Mouse (Mus musculus) forebrain, embryonic 15.5 days (tissue): ENCODE measurements around the gene Ggct. TPM values are rescaled to one million over a fixed set of nuclear protein-coding genes. Genes with fewer than 3 reads are reported as not detected.
A peak's percentile ranks its signal among the peaks of the same experiment; 100 is the strongest.

Experiments used
- ATAC-seq: fragments of 200-750 bp; cut with Nextera tagmentation; replicated peaks from 2 replicates; pipeline ENCODE4 v1.8.0; 2017; ENCODE audit warnings: mild to moderate bottlenecking, moderate TSS enrichment, moderate library complexity
- H3K27ac ChIP-seq: fragments of 300-500 bp; sonication (generic); replicated peaks from 2 replicates; pipeline ENCODE4 v1.5.1; 2015; ENCODE audit warnings: mild to moderate bottlenecking, inconsistent platforms
- H3K27me3 ChIP-seq: fragments of 300-500 bp; sonication (generic); 2 replicates; pipeline ENCODE4 v1.6.1; 2015; ENCODE audit warnings: inconsistent platforms
- H3K36me3 ChIP-seq: fragments of 300-500 bp; sonication (generic); 2 replicates; pipeline ENCODE4 v1.6.1; 2015; ENCODE audit warnings: mild to moderate bottlenecking, inconsistent platforms
- H3K4me1 ChIP-seq: fragments of 300-500 bp; sonication (generic); 2 replicates; pipeline ENCODE4 v1.6.1; 2015; ENCODE audit warnings: inconsistent platforms
- H3K4me2 ChIP-seq: fragments of 300-500 bp; sonication (generic); replicated peaks from 2 replicates; pipeline ENCODE4 v1.6.1; 2015; ENCODE audit warnings: mild to moderate bottlenecking, inconsistent platforms
- H3K4me3 ChIP-seq: fragments of 300-500 bp; sonication (generic); 2 replicates; pipeline ENCODE4 v1.5.1; 2015; ENCODE audit warnings: mild to moderate bottlenecking, inconsistent platforms
- H3K9ac ChIP-seq: fragments of 300-500 bp; sonication (generic); replicated peaks from 2 replicates; pipeline ENCODE4 v1.6.1; 2015; ENCODE audit warnings: mild to moderate bottlenecking, inconsistent platforms
- H3K9me3 ChIP-seq: fragments of 300-500 bp; sonication (generic); 2 replicates; pipeline ENCODE4 v1.6.1; 2016; ENCODE audit warnings: inconsistent platforms
- WGBS: fragments of 180-500 bp; shearing (Covaris S2); methylation state at CpG from one replicate; pipeline ENCODE4 v1.1.7; 2015; ENCODE audit warnings: mixed read lengths; 5-methylcytosine and 5-hydroxymethylcytosine counted together
- polyA plus RNA-seq: library from polyadenylated mRNA; unstranded; fragments of >200 nt; fragmentation: Nextera tagmentation; extraction: Ambion mirVana; gene quantifications from 2 replicates; pipeline ENCODE4 v1.2.1, GENCODE M21; 2015

The Ggct gene
- polyA plus RNA-seq = 13.3 and 15.5 TPM in 2 replicates

DNA sequence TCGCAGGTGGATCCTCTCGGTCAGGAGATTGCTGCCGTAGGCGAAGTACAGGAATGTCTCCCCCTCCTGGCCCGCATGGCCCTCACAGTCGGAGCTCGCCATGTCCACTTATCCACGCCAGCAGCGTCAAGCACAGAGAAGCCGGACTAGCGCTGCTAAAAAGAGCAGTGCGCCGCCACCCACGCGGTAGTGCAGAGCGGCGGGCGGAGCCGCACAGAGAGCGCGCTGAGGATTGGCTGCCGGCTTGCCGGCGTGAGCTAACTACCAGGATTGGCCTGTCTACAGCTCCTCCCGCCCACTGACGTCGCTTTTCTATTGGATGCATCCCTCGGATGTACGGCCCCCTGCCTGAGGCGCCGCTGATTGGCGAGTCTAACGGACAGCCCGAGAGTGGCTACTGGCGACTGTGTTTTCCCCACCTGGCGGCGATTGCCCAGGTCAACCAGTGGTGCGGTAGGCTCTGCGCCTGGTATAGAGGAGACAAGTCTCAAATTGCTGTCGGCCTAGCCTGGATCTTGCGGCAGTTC, at the start of gene Ggct:
TSS of gene Ggct (minus strand) at position 217 of the 527 bp plus-strand sequence.
- Histone ChIP-seq H3K27ac (no peak within 1 kb of the TSS), H3K4me3 (peak within 1 kb of the TSS; percentile 56), H3K9me3 (no peaks in the 10 kb centered on the region), H3K9ac (peak within 1 kb of the TSS; percentile 65), H3K4me1 (peaks cover 12% of the 10 kb centered on the region), H3K4me2 (peak within 1 kb of the TSS; percentile 90), H3K36me3 (no peaks in the 10 kb centered on the region), H3K27me3 (0 out of 2 replicates have a peak, but pooled peaks cover 4% of the 10 kb centered on the region)
- WGBS = under 1% methylated on average over 41 of the region's 41 CpGs
- ATAC-seq = peak; percentile 100

DNA sequence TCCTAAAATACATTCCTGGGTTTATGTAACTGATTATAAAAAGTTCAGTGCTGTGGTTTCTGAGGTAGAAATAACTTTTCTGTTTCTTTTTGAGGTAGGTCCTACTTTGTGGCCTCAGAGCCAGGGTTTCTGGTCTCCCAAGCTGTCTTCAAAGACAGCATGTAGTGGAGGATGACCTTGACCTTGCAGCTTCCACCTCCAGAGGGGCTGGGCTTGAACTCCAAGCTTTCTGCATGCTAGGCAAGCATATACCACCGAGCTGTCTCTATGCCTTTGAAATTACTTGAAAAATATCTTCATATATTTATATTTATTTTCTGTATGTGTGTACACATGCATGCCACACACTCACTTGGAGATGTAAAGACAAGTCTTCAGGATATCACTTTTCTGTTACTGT, 47.3 kb upstream of the Ggct start:
- no peak overlapping the region for H3K4me3 ChIP-seq
- no peak overlapping the region for H3K9ac ChIP-seq
- no peak for ATAC-seq
- H3K9me3 ChIP-seq = no peaks in the 10 kb centered on the region
- H3K4me2 ChIP-seq = no peak overlapping the region
- no peaks in the 10 kb centered on the region for H3K27me3 ChIP-seq
- peaks cover 28% of the 10 kb centered on the region for H3K4me1 ChIP-seq
- 82% methylated on average over 1 of the region's 1 CpGs for WGBS
- H3K27ac ChIP-seq = no peak overlapping the region
- no peaks in the 10 kb centered on the region for H3K36me3 ChIP-seq

DNA sequence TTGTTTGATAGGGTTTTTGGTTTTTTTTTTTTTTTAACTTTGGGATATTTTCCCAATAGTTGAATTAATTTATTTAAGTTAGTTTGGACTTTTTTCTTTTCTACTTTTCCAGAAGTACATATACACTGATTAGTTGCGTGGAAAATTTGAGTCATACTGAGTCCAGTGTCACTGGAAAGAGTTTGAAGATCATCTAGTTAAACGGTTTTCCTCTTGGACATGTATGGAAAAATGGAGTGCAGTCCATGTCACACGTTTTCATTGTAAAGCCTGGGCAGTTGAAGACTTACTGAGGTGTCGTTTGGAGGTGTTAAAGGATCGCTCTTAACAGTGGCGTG, 46.7 kb upstream of the Ggct start:
- Histone ChIP-seq H3K36me3 (no peaks in the 10 kb centered on the region), H3K27ac (no peak overlapping the region), H3K4me1 (peaks cover 24% of the 10 kb centered on the region), H3K9ac (peak overlapping the region; percentile 98; the same call in 1 of the 2 replicates), H3K27me3 (no peaks in the 10 kb centered on the region), H3K4me2 (peak overlapping the region; percentile 55), H3K9me3 (no peaks in the 10 kb centered on the region), H3K4me3 (peak overlapping the region; percentile 99)
- WGBS = 74% methylated on average over 6 of the region's 6 CpGs
- ATAC-seq = no peak

DNA sequence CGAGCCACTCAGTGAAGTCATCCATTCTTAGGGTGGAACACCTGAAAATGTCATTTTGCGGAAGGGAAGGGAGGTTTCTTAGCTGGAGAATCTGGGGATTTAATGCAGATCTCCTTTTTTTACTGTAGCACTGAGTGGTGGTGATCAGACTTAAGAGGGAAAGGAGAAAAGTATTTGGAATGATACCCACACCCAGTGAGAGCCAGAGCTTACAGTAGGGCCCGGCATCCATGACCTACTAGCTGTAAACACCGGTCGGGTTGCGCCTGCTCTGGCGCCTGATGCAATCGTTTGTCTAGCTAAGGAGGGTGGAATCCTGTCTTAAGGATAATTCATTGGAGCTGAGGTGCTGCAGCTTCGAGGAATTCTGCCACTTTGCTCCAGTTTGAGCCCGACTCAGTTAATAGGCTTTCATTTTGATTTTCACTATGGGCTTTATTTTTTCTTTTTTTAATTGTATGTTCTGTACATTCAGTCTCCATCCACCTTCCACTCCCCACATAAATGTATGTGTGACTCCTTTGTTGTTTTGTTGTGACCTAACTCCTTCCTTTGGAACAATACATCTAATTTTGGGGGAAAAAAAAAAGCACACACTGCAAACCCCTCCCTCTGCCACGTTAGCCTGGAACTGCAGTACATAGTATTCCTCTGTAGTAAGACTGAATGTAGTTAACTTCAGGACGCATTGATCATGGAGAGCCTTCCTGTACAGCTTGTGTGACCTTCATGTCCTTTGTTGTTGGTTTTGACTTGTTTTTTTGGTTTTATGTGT, 46.1 kb upstream of the Ggct start:
- H3K27ac ChIP-seq = peak overlapping the region; percentile 97
- 2% methylated on average over 12 of the region's 12 CpGs for whole genome bisulfite sequencing
- no peaks in the 10 kb centered on the region for H3K36me3 ChIP-seq
- peak overlapping the region; percentile 55 for H3K4me2 ChIP-seq
- H3K9ac ChIP-seq = peak overlapping the region; percentile 98
- peaks cover 22% of the 10 kb centered on the region for H3K4me1 ChIP-seq
- no peak for ATAC-seq
- no peaks in the 10 kb centered on the region for H3K27me3 ChIP-seq
- peak overlapping the region; percentile 99 for H3K4me3 ChIP-seq
- no peaks in the 10 kb centered on the region for H3K9me3 ChIP-seq

DNA sequence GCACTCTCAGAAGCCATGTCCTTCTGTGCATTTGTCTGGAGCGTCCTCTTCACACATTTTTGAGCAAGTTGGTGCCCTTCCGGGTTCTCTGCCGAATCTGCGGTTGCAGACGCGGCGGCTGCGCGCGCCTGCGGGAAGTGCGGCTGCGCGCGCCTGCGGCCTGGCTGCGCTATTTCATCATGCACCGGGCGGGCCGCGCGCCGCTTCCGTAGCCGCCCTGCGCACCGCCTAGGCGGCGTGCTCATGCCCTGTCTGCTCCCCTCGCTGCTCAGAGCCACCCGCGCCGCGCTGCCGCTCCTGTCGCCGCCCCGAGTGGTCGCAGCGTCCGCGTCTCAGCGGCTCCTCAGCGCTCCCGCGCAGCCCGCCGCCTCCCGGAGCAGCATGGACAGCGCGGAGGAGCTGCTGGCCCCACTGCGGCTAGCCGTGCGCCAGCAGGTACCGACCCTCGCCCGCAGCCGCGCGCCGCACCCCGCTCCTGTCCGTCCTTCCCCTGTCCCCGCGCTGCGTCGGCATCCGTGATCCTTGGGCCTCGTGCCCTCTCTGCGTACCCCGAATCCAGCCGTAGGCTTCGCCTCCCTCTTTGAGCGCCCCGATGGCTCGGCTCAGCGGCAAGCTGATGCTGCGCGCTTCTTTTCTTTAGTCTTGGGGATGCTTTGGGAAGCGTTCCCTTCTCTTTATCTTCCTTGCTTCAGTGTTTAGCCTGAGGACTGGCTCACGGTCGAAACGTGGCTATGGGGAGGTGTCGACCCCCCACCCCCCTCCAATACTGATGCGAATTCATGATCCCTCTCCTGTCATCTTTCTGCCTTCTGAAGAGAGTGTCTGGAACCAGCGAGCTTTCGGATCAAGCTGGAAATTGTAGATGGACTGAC, 45.3 kb upstream of the Ggct start, which contains the start of gene Gars:
TSS of gene Gars (plus strand) at position 209 of the 872 bp plus-strand sequence.
- under 1% methylated on average over 87 of the region's 87 CpGs for WGBS

DNA sequence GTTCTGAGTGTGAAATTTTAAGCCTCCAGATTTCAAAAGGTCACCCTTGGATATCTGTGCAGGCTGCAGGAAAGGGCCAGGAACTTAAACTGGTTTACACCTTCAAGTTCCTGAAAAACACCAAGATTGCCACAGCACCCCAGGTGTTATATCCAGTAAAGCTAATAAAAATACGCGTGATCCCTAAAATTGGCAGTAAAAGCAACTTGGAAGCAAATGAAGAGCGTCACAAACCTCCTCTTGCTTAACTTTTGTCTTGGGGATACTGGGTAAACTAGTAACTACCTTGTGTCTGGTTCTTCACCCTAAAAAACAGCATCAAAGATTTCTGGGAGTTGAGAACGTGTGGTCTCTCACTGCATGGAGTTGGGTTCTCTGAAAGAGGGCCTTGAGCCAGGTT, 44.0 kb upstream of the Ggct start:
- Histone ChIP-seq H3K4me3 (peak overlapping the region; percentile 99; the same call in 1 of the 2 replicates), H3K9me3 (no peaks in the 10 kb centered on the region), H3K27me3 (no peaks in the 10 kb centered on the region), H3K27ac (no peak overlapping the region), H3K4me2 (no peak overlapping the region), H3K4me1 (peaks cover 22% of the 10 kb centered on the region), H3K9ac (no peak overlapping the region), H3K36me3 (no peaks in the 10 kb centered on the region)
- no peak for ATAC-seq
- WGBS = 91% methylated on average over 4 of the region's 4 CpGs

More for the DNA sequence above, 45.3 kb upstream of the Ggct start, which contains the start of gene Gars:
- Histone ChIP-seq H3K36me3 (no peaks in the 10 kb centered on the region), H3K4me3 (peak within 1 kb of the TSS; percentile 99), H3K9ac (peak within 1 kb of the TSS; percentile 98), H3K27ac (peak within 1 kb of the TSS; percentile 97), H3K4me2 (peak within 1 kb of the TSS; percentile 55), H3K9me3 (no peaks in the 10 kb centered on the region), H3K4me1 (peaks cover 22% of the 10 kb centered on the region), H3K27me3 (no peaks in the 10 kb centered on the region)
- ATAC-seq = peak; percentile 98

DNA sequence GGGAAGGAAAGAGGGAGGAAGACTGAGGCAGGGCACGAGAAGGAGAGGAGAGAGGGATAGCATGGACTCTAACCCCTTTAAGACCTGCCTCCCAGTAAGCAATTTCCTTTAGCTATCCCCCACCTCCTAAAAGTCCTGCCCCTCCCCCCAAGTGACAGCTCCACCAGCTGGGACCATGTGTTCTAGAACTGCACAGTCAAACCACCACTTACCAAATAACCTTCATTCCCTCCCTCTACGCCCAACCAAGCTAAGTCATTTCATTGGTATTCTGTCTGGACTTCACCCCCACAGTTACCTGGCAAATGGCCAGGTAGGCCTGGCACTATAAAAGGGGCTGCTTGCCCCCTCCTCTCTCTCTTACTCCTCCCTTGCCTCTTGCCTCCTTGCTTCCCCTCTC, 34.9 kb upstream of the Ggct start:
- Histone ChIP-seq H3K27me3 (no peaks in the 10 kb centered on the region), H3K9me3 (no peaks in the 10 kb centered on the region), H3K36me3 (no peaks in the 10 kb centered on the region), H3K27ac (no peak overlapping the region), H3K4me3 (no peak overlapping the region), H3K4me1 (no peaks in the 10 kb centered on the region), H3K4me2 (no peak overlapping the region), H3K9ac (no peak overlapping the region)
- ATAC-seq = no peak
- 71% methylated on average over 2 of the region's 2 CpGs for WGBS

DNA sequence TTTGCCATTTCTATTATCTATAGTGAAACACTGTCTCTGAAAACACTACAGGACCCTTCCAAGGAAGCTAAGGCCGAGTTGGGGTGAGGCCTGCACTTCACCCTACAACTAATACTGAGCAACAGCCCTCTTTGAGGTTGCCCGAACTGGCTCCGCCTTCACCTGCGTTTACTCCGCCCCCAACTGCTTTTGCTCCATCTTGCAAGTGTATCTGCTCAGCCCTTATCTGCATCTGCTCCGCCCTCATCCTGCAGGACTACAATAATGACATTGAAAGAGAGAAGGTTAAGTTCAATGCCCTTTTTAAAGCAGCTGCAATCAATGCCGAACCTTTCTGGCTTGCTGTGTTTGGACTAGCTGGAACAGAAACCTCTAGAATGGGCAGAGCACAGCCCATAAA, 29.1 kb upstream of the Ggct start:
- Histone ChIP-seq H3K27me3 (no peaks in the 10 kb centered on the region), H3K4me2 (no peak overlapping the region), H3K27ac (no peak overlapping the region), H3K4me3 (no peak overlapping the region), H3K36me3 (no peaks in the 10 kb centered on the region), H3K9me3 (no peaks in the 10 kb centered on the region), H3K4me1 (peaks cover under 1% of the 10 kb centered on the region; the same call in 1 of the 2 replicates), H3K9ac (no peak overlapping the region)
- WGBS = 84% methylated on average over 7 of the region's 7 CpGs
- no peak for ATAC-seq

DNA sequence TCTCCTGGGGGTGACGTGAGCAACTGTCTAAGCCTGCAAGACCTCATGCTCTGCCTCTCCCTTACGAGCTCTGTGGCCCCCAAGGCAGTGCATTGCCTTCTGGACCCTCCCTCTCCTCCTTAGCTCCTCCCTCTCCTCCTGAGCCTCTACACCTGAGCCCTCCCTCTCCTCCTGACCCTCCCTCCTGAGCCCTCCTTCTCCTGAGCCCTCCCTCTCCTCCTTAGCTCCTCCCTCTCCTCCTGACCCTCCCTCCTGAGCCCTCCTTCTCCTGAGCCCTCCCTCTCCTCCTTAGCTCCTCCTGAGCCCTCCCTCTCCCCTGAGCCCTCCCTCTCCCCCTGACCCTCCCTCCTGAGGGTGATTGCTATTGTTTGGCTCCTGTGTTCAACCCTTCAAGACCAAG, 25.7 kb upstream of the Ggct start:
- ATAC-seq = no peak
- no peak overlapping the region for H3K9ac ChIP-seq
- no peak overlapping the region for H3K4me2 ChIP-seq
- no peak overlapping the region for H3K4me3 ChIP-seq
- WGBS = 67% methylated on average over 2 of the region's 2 CpGs
- no peaks in the 10 kb centered on the region for H3K27me3 ChIP-seq
- H3K27ac ChIP-seq = no peak overlapping the region
- H3K36me3 ChIP-seq = no peaks in the 10 kb centered on the region
- H3K4me1 ChIP-seq = peaks cover 7% of the 10 kb centered on the region; the same call in 1 of the 2 replicates
- H3K9me3 ChIP-seq = no peaks in the 10 kb centered on the region

DNA sequence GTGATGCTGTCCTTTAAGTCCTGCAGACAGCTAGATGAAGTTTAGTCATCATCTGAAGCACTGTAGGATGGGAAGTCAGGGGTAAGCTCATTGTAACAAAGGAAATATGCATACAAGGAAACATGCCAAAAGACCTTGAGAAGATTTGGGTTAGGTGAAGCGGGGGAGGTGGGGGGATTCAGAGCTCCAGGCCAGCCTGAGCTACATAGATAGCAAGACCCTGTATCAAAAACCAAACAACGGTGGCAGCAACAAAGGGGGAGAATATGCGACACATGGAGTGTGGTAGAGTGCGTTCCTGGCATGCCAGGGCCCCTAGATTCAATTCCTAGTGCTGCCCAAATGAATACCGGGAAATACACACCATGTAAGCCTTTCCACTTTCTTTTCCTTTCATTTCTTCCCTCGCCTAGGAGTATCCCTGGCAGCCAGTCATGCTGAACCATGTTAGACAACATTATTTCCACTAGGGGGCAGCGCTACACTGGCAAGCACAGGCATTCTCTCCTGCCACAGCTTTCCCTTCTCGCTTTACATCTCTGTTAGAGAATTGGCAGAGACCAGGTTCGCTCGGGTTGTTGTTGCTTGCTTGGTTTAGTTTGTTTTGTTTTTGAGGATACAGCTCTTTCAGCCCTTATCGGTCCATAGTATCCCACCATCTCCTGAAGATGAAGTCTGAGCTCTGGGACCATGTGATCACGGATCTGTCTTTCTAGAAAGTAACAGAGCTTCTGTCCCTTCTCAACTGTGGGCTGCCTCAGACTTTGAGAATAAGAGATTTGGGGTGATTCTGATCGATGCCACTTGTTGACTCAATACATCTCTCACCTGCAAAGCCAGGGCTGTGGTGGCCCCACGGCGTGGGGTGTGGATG, 24.2 kb upstream of the Ggct start:
- Histone ChIP-seq H3K27ac (no peak overlapping the region; the same call in 1 of the 2 replicates), H3K9ac (no peak overlapping the region), H3K9me3 (no peaks in the 10 kb centered on the region), H3K27me3 (peaks cover 7% of the 10 kb centered on the region; the same call in 1 of the 2 replicates), H3K4me1 (peaks cover 7% of the 10 kb centered on the region; the same call in 1 of the 2 replicates), H3K4me2 (no peak overlapping the region), H3K36me3 (no peaks in the 10 kb centered on the region), H3K4me3 (no peak overlapping the region)
- peak; percentile 79 for ATAC-seq
- 27% methylated on average over 15 of the region's 15 CpGs for WGBS

DNA sequence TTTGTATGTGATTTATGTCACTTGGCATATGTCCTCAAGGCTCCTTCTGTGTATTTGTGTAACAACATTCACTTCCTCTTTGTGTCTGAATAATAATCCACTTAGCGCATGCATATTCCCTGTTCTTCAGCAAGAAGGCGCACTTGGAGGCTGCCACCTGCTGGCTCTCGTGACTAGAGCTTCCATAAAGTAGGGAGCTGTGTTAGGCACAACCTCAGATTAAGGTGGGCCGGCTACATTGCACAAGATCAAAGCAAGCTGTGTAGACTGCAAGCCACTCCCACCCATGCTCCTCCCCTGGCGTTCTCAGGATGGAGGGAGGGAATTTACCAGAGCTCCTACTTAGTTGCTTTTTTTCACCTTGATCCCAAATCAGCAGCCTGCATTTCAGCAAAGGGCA, 23.5 kb upstream of the Ggct start:
- Histone ChIP-seq H3K4me1 (peaks cover 7% of the 10 kb centered on the region; the same call in 1 of the 2 replicates), H3K4me2 (no peak overlapping the region), H3K9me3 (no peaks in the 10 kb centered on the region), H3K27ac (no peak overlapping the region; the same call in 1 of the 2 replicates), H3K27me3 (peaks cover 14% of the 10 kb centered on the region; the same call in 1 of the 2 replicates), H3K4me3 (no peak overlapping the region), H3K36me3 (no peaks in the 10 kb centered on the region), H3K9ac (no peak overlapping the region)
- peak; percentile 82 for ATAC-seq
- 15% methylated on average over 5 of the region's 5 CpGs for WGBS
